Mouse (Mus musculus): Measurements from ENCODE around the gene Rnf168. TPM values are rescaled to one million over a fixed set of nuclear protein-coding genes. Genes with fewer than 3 reads are reported as not detected.
"Not testable (repeated sequence)": the region's sequence is repeated elsewhere in the genome, so short reads cannot be mapped to it uniquely, and the experiment has no call there.

Gene Rnf168
- polyA plus RNA-seq, 1 experiment from 2014 or later, result 25.0 TPM

- not testable (repeated sequence) for H3K4me2 ChIP-seq (ENCODE audit: low read depth, severe bottlenecking); H3K9ac ChIP-seq (ENCODE audit: low read length); H3K4me1 ChIP-seq (ENCODE audit: control insufficient read depth, insufficient read depth, low read length); DNase-seq (ENCODE audit: low spot score); H3K9me3 ChIP-seq (ENCODE audit: control insufficient read depth, low read length); H3K4me3 ChIP-seq (ENCODE audit: low read depth, low read length); H3K27me3 ChIP-seq (ENCODE audit: control insufficient read depth, insufficient read depth, low read length); ATAC-seq (ENCODE audit: insufficient number of reproducible peaks, low FRiP score, low TSS enrichment, low read depth); H3K27ac ChIP-seq (replicated peaks; ENCODE audit: low read depth, low read length)
- WGBS, result 93% methylated on average over 4 of the region's 4 CpGs
- H3K36me3 ChIP-seq (ENCODE audit: control insufficient read depth, insufficient read depth, low read length), result peaks cover 22% of the 10 kb centered on the region
These were observed 22.4 kb downstream of the Rnf168 start for GRCm38 (mm10) chr16:32299617-32300016.

GRCm38 (mm10) chr16:32303046-32303445 lies 25.8 kb downstream of the Rnf168 start:
- Histone ChIP-seq H3K9ac (ENCODE audit: low read length) (no peak overlapping the region), H3K4me3 (ENCODE audit: low read depth, low read length) (no peak overlapping the region), H3K4me2 (ENCODE audit: low read depth, severe bottlenecking) (no peak overlapping the region), H3K9me3 (ENCODE audit: control insufficient read depth, low read length) (no peaks in the 10 kb centered on the region), H3K27me3 (ENCODE audit: control insufficient read depth, insufficient read depth, low read length) (no peaks in the 10 kb centered on the region), H3K4me1 (ENCODE audit: control insufficient read depth, insufficient read depth, low read length) (no peaks in the 10 kb centered on the region), H3K36me3 (ENCODE audit: control insufficient read depth, insufficient read depth, low read length) (peaks cover 11% of the 10 kb centered on the region), H3K27ac (replicated peaks; ENCODE audit: low read depth, low read length) (no peak overlapping the region)
- WGBS, result 57% methylated on average over 1 of the region's 1 CpGs
- ATAC-seq (ENCODE audit: insufficient number of reproducible peaks, low FRiP score, low TSS enrichment, low read depth) (no peak), DNase-seq (ENCODE audit: low spot score) (no peak)

- peaks cover 11% of the 10 kb centered on the region for H3K36me3 ChIP-seq (ENCODE audit: control insufficient read depth, insufficient read depth, low read length)
- 91% methylated on average over 7 of the region's 7 CpGs for WGBS
- no peaks in the 10 kb centered on the region for H3K4me1 ChIP-seq (ENCODE audit: control insufficient read depth, insufficient read depth, low read length)
- no peak for DNase-seq (ENCODE audit: low spot score)
- H3K27ac ChIP-seq (replicated peaks; ENCODE audit: low read depth, low read length), result no peak overlapping the region
- H3K9ac ChIP-seq (ENCODE audit: low read length), result no peak overlapping the region
- H3K4me2 ChIP-seq (ENCODE audit: low read depth, severe bottlenecking), result no peak overlapping the region
- H3K4me3 ChIP-seq (ENCODE audit: low read depth, low read length), result no peak overlapping the region
- no peaks in the 10 kb centered on the region for H3K27me3 ChIP-seq (ENCODE audit: control insufficient read depth, insufficient read depth, low read length)
- no peak for ATAC-seq (ENCODE audit: insufficient number of reproducible peaks, low FRiP score, low TSS enrichment, low read depth)
- H3K9me3 ChIP-seq (ENCODE audit: control insufficient read depth, low read length), result no peaks in the 10 kb centered on the region
These were observed 26.6 kb downstream of the Rnf168 start for GRCm38 (mm10) chr16:32303886-32304285.

GRCm38 (mm10) chr16:32311970-32312369 lies 34.7 kb downstream of the Rnf168 start:
- Histone ChIP-seq H3K36me3 (ENCODE audit: control insufficient read depth, insufficient read depth, low read length) (no peaks in the 10 kb centered on the region), H3K27ac (replicated peaks; ENCODE audit: low read depth, low read length) (no peak overlapping the region), H3K9me3 (ENCODE audit: control insufficient read depth, low read length) (no peaks in the 10 kb centered on the region), H3K4me1 (ENCODE audit: control insufficient read depth, insufficient read depth, low read length) (no peaks in the 10 kb centered on the region), H3K4me2 (ENCODE audit: low read depth, severe bottlenecking) (no peak overlapping the region), H3K27me3 (ENCODE audit: control insufficient read depth, insufficient read depth, low read length) (no peaks in the 10 kb centered on the region), H3K9ac (ENCODE audit: low read length) (no peak overlapping the region), H3K4me3 (ENCODE audit: low read depth, low read length) (no peak overlapping the region)
- no peak for ATAC-seq (ENCODE audit: insufficient number of reproducible peaks, low FRiP score, low TSS enrichment, low read depth)
- DNase-seq (ENCODE audit: low spot score), result no peak
- 67% methylated on average over 4 of the region's 4 CpGs for WGBS

- ATAC-seq (ENCODE audit: insufficient number of reproducible peaks, low FRiP score, low TSS enrichment, low read depth) (no peak), DNase-seq (ENCODE audit: low spot score) (no peak)
- Histone ChIP-seq H3K27ac (replicated peaks; ENCODE audit: low read depth, low read length) (no peak overlapping the region), H3K27me3 (ENCODE audit: control insufficient read depth, insufficient read depth, low read length) (no peaks in the 10 kb centered on the region), H3K9me3 (ENCODE audit: control insufficient read depth, low read length) (no peaks in the 10 kb centered on the region), H3K4me1 (ENCODE audit: control insufficient read depth, insufficient read depth, low read length) (no peaks in the 10 kb centered on the region), H3K4me2 (ENCODE audit: low read depth, severe bottlenecking) (no peak overlapping the region), H3K4me3 (ENCODE audit: low read depth, low read length) (no peak overlapping the region), H3K9ac (ENCODE audit: low read length) (no peak overlapping the region), H3K36me3 (ENCODE audit: control insufficient read depth, insufficient read depth, low read length) (no peaks in the 10 kb centered on the region)
- 29% methylated on average over 5 of the region's 5 CpGs for WGBS
These were observed 35.1 kb downstream of the Rnf168 start for GRCm38 (mm10) chr16:32312386-32312785.

- H3K27ac ChIP-seq (replicated peaks; ENCODE audit: low read depth, low read length), result no peak overlapping the region
- H3K4me2 ChIP-seq (ENCODE audit: low read depth, severe bottlenecking), result no peak overlapping the region
- no peak overlapping the region for H3K4me3 ChIP-seq (ENCODE audit: low read depth, low read length)
- H3K4me1 ChIP-seq (ENCODE audit: control insufficient read depth, insufficient read depth, low read length), result no peaks in the 10 kb centered on the region
- WGBS, result 50% methylated on average over 4 of the region's 4 CpGs
- H3K9ac ChIP-seq (ENCODE audit: low read length), result no peak overlapping the region
- no peaks in the 10 kb centered on the region for H3K36me3 ChIP-seq (ENCODE audit: control insufficient read depth, insufficient read depth, low read length)
- no peaks in the 10 kb centered on the region for H3K27me3 ChIP-seq (ENCODE audit: control insufficient read depth, insufficient read depth, low read length)
- DNase-seq (ENCODE audit: low spot score), result peak; percentile 14
- H3K9me3 ChIP-seq (ENCODE audit: control insufficient read depth, low read length), result no peaks in the 10 kb centered on the region
- ATAC-seq (ENCODE audit: insufficient number of reproducible peaks, low FRiP score, low TSS enrichment, low read depth), result no peak
These were observed 35.6 kb downstream of the Rnf168 start for GRCm38 (mm10) chr16:32312859-32313258.

- no peaks in the 10 kb centered on the region for H3K9me3 ChIP-seq (ENCODE audit: control insufficient read depth, low read length)
- ATAC-seq (ENCODE audit: insufficient number of reproducible peaks, low FRiP score, low TSS enrichment, low read depth), result no peak
- no peak overlapping the region for H3K4me2 ChIP-seq (ENCODE audit: low read depth, severe bottlenecking)
- H3K36me3 ChIP-seq (ENCODE audit: control insufficient read depth, insufficient read depth, low read length), result no peaks in the 10 kb centered on the region
- H3K27me3 ChIP-seq (ENCODE audit: control insufficient read depth, insufficient read depth, low read length), result no peaks in the 10 kb centered on the region
- DNase-seq (ENCODE audit: low spot score), result peak; percentile 47
- H3K27ac ChIP-seq (replicated peaks; ENCODE audit: low read depth, low read length), result no peak overlapping the region
- 29% methylated on average over 2 of the region's 2 CpGs for WGBS
- no peak overlapping the region for H3K4me3 ChIP-seq (ENCODE audit: low read depth, low read length)
- H3K4me1 ChIP-seq (ENCODE audit: control insufficient read depth, insufficient read depth, low read length), result no peaks in the 10 kb centered on the region
- H3K9ac ChIP-seq (ENCODE audit: low read length), result no peak overlapping the region
These were observed 39.3 kb downstream of the Rnf168 start for GRCm38 (mm10) chr16:32316601-32317000.

- Histone ChIP-seq H3K27ac (replicated peaks; ENCODE audit: low read depth, low read length) (no peak overlapping the region), H3K4me3 (ENCODE audit: low read depth, low read length) (no peak overlapping the region), H3K9me3 (ENCODE audit: control insufficient read depth, low read length) (no peaks in the 10 kb centered on the region), H3K27me3 (ENCODE audit: control insufficient read depth, insufficient read depth, low read length) (no peaks in the 10 kb centered on the region), H3K9ac (ENCODE audit: low read length) (no peak overlapping the region), H3K4me1 (ENCODE audit: control insufficient read depth, insufficient read depth, low read length) (no peaks in the 10 kb centered on the region), H3K36me3 (ENCODE audit: control insufficient read depth, insufficient read depth, low read length) (no peaks in the 10 kb centered on the region), H3K4me2 (ENCODE audit: low read depth, severe bottlenecking) (no peak overlapping the region)
- 37% methylated on average over 7 of the region's 7 CpGs for WGBS
- DNase-seq (ENCODE audit: low spot score), result no peak
- ATAC-seq (ENCODE audit: insufficient number of reproducible peaks, low FRiP score, low TSS enrichment, low read depth), result no peak
These were observed 46.7 kb downstream of the Rnf168 start for GRCm38 (mm10) chr16:32323953-32324352.

All from limb, embryonic 11.5 days (tissue).